8 mouse cellular contexts compared by ENCODE assay signal in the genomic region with DNA sequence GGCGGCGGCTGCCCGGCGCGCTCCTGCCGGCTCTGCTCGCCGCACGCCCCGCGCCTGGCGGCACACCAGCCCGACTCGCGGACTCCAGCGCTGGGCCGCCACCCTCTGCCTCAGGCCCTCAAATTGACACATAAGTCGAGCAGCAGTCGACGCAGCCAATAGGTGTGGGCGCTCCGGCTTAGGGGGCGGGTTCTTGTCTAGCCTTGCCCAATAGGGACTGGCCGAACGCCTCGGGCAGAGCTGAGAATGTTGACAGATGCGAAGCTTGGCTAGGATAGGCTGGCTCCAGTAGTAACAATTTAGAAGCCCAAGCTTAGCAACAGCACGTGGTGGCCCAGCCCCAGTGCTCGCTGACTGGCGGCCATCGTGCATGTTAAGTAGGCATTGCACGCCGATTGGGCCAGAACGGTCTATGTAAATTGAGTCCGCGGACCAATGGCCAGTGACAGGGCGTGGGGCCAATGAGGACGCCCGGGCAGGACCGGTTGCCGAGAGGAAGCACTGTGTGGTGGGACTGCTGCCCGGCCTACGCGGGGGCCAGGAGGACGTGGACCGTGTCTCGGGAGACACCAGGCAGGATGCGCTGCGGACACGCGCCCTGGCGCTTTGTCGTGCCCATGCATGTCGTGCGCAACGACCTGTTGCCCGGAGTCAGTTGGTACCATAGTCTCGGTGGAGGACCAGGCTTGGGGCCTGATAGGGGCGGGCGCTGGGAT. TPM values are rescaled to one million over a fixed set of nuclear protein-coding genes. Genes with fewer than 3 reads are reported as not detected.
A peak's percentile ranks its signal among the peaks of the same experiment; 100 is the strongest.
DNase-seq lines count a peak whose midpoint lies in the region; ATAC-seq and TF ChIP-seq lines count a peak whose summit lies in the region.

A gene (minus strand): TSS at position 120 of the 716 bp plus-strand sequence.

- H3K36me3 ChIP-seq in hindbrain, embryonic 13.5 days = peaks cover 13% of the 10 kb centered on the region

- no peak for TF ChIP-seq CTCF in Patski (IDR thresholded peaks at IDR 0.05)

- peaks cover 53% of the 10 kb centered on the region for H3K4me1 ChIP-seq in hindbrain, embryonic 13.5 days (replicated peaks)

- DNase-seq in Patski (ENCODE audit: low read depth, low spot score) = peak; percentile 100
- DNase-seq in cerebellum, postnatal 14 days = peak; percentile 100
- DNase-seq in frontal cortex, postnatal 14 days (ENCODE audit: low spot score in 2 of 2) = peak; percentile 99 to 100
- peak; percentile 93 to 95 for DNase-seq in layer of hippocampus, postnatal 25 days (ENCODE audit: extremely low spot score in 1 of 2, low spot score in 1 of 2)
- DNase-seq in lung, postnatal 25 days (ENCODE audit: low spot score) = peak; percentile 100
- DNase-seq in retina, embryonic 14.5 days (ENCODE audit: low spot score) = peak; percentile 99
- DNase-seq in thymus, postnatal 4 days = peak; percentile 96

- peak within 1 kb of the TSS; percentile 96 for H3K4me3 ChIP-seq in hindbrain, embryonic 13.5 days

- H3K27ac ChIP-seq in hindbrain, embryonic 13.5 days = peak within 1 kb of the TSS; percentile 92

- H3K9ac ChIP-seq in hindbrain, embryonic 13.5 days = peak within 1 kb of the TSS; percentile 91

- in situ Hi-C loops in Patski (cut with MboI; ENCODE audit: low pct_unique_long_range_greater_than_20kb) = no loop called here

- ATAC-seq in Patski = peak; percentile 95
- peak; percentile 99 for ATAC-seq in hindbrain, embryonic 13.5 days (ENCODE audit: low FRiP score)

- H3K9me3 ChIP-seq in hindbrain, embryonic 13.5 days = no peaks in the 10 kb centered on the region

- peak within 1 kb of the TSS; percentile 90 for H3K4me2 ChIP-seq in hindbrain, embryonic 13.5 days

- WGBS in hindbrain, embryonic 13.5 days = under 1% methylated on average over 58 of the region's 60 CpGs

- no peaks in the 10 kb centered on the region for H3K27me3 ChIP-seq in Patski
- peaks cover 6% of the 10 kb centered on the region for H3K27me3 ChIP-seq in hindbrain, embryonic 13.5 days

- POLR2A ChIA-PET in Patski (lab: Charles Lee) = interaction anchor here (1.1 to 1.3 kb wide), 4 partner anchors 12 to 91 kb away, joined by 3 to 4 read pairs (median 3); no protein-coding TSS in a partner anchor

- CTCF ChIA-PET in Patski (lab: Charles Lee) = interaction anchor here (1.1 to 1.5 kb wide), 3 partner anchors 12 to 22 kb away, joined by 3 to 4 read pairs (median 3); no protein-coding TSS in a partner anchor

RNA-seq across cellular contexts. Expression of the gene that starts here (rescaled TPM):
- 60.1 TPM for polyA plus RNA-seq in Patski (2021)
- 33.5 and 33.6 TPM in 2 replicates for polyA plus RNA-seq in hindbrain, embryonic 13.5 days (2015; fragmentation: Nextera tagmentation; extraction: Ambion mirVana)
- 10 to 100 TPM; 84.6 to 93.3 TPM for total RNA-seq in layer of hippocampus, postnatal 25 days (2021)

Comparison
In these comparisons a context has a peak if more than half of its experiments do, and no peak if none do; other contexts are left out.
1. Peak in every context shown above with its lines: DNase-seq, ATAC-seq, H3K4me3 ChIP-seq and H3K27ac ChIP-seq.